Mouse (Mus musculus) right cerebral cortex, adult 18-20 months (tissue): ENCODE data around the gene Pfkl.
"Not testable (repeated sequence)": the region's sequence is repeated elsewhere in the genome, so short reads cannot be mapped to it uniquely, and the experiment has no call there.

Experiments
- DNase-seq: peaks from one replicate; pipeline ENCODE4 v3.0.0; 2022; ENCODE audit warnings: mixed read lengths

The Pfkl gene

GRCm38 (mm10) chr10:78009945-78010293 is at the start of gene Pfkl:
Gene Pfkl, minus strand, starts transcription at chr10:78010083.
- no peak for DNase-seq

- DNase-seq, result no peak
These were observed 47.2 kb upstream of the Pfkl start for GRCm38 (mm10) chr10:78057056-78057455.

GRCm38 (mm10) chr10:78054633-78055565 is 45.0 kb upstream of the Pfkl start:
- no peak for DNase-seq

GRCm38 (mm10) chr10:78049519-78050035 is 39.7 kb upstream of the Pfkl start:
- no peak for DNase-seq

- no peak for DNase-seq
These were observed 38.3 kb upstream of the Pfkl start for GRCm38 (mm10) chr10:78048061-78048730.

GRCm38 (mm10) chr10:78046388-78046787 is 36.5 kb upstream of the Pfkl start:
- no peak for DNase-seq

- DNase-seq, result no peak
These were observed 34.6 kb upstream of the Pfkl start for GRCm38 (mm10) chr10:78044531-78044930.

- DNase-seq, result peak; percentile 42
These were observed 33.5 kb upstream of the Pfkl start, which contains the start of gene Aire for GRCm38 (mm10) chr10:78043406-78043836. Gene Aire, minus strand, starts transcription at chr10:78043610.

- peak; percentile 30 for DNase-seq
These were observed 33.0 kb upstream of the Pfkl start for GRCm38 (mm10) chr10:78042697-78043405.

GRCm38 (mm10) chr10:78042096-78042495 is 32.2 kb upstream of the Pfkl start:
- no peak for DNase-seq

GRCm38 (mm10) chr10:78041647-78042046 is 31.8 kb upstream of the Pfkl start, which contains the start of gene Dnmt3l:
Gene Dnmt3l, plus strand, starts transcription at chr10:78041947.
- DNase-seq, result no peak

GRCm38 (mm10) chr10:78037139-78037538 is 27.3 kb upstream of the Pfkl start:
- DNase-seq, result no peak

GRCm38 (mm10) chr10:78031987-78032386 is 22.1 kb upstream of the Pfkl start:
- DNase-seq, result no peak

GRCm38 (mm10) chr10:78029080-78029479 is 19.2 kb upstream of the Pfkl start:
- DNase-seq, result no peak

- peak; percentile 50 for DNase-seq
These were observed 18.2 kb upstream of the Pfkl start for GRCm38 (mm10) chr10:78028129-78028528.

- DNase-seq, result not testable (repeated sequence)
These were observed 15.6 kb upstream of the Pfkl start for GRCm38 (mm10) chr10:78025453-78025852.

- not testable (repeated sequence) for DNase-seq
These were observed 10.1 kb upstream of the Pfkl start for GRCm38 (mm10) chr10:78019984-78020383.

GRCm38 (mm10) chr10:78019291-78019690 is 9.4 kb upstream of the Pfkl start:
- DNase-seq, result no peak

- DNase-seq, result peak; percentile 63
These were observed 8.9 kb upstream of the Pfkl start for GRCm38 (mm10) chr10:78018797-78019203.

- no peak for DNase-seq
These were observed 6.5 kb upstream of the Pfkl start for GRCm38 (mm10) chr10:78016366-78016765.

GRCm38 (mm10) chr10:78015489-78015888 is 5.6 kb upstream of the Pfkl start:
- no peak for DNase-seq

- DNase-seq, result no peak
These were observed 3.0 kb upstream of the Pfkl start for GRCm38 (mm10) chr10:78012661-78013495.
